Mouse (Mus musculus) kidney, embryonic 14.5 days (tissue): ENCODE results near the gene Prepl. TPM values are rescaled to one million over a fixed set of nuclear protein-coding genes. Genes with fewer than 3 reads are reported as not detected.

Experiments used
- ATAC-seq: fragments of 200-750 bp; cut with Nextera tagmentation; 2 replicates; pipeline ENCODE4 v1.8.0; 2017; ENCODE audit warnings: moderate number of reproducible peaks, mild to moderate bottlenecking, moderate TSS enrichment, moderate library complexity; ENCODE audit not compliant: low FRiP score, low TSS enrichment
- H3K27ac ChIP-seq: fragments of 300-500 bp; sonication (generic); 2 replicates; pipeline ENCODE4 v1.5.1; 2014; ENCODE audit warnings: low read depth, mild to moderate bottlenecking, low read length, moderate library complexity, mixed read lengths
- H3K27me3 ChIP-seq: fragments of 300-500 bp; sonication (generic); 2 replicates; pipeline ENCODE4 v1.6.1; 2014; ENCODE audit warnings: mild to moderate bottlenecking, low read length; ENCODE audit not compliant: control insufficient read depth, insufficient read depth
- H3K36me3 ChIP-seq: fragments of 300-500 bp; sonication (generic); 2 replicates; pipeline ENCODE4 v1.6.1; 2014; ENCODE audit warnings: low read length, mixed read lengths; ENCODE audit not compliant: control insufficient read depth, insufficient read depth
- H3K4me1 ChIP-seq: fragments of 300-500 bp; sonication (generic); 2 replicates; pipeline ENCODE4 v1.6.1; 2014; ENCODE audit warnings: low read length, mixed read lengths; ENCODE audit not compliant: control insufficient read depth, insufficient read depth
- H3K4me2 ChIP-seq: fragments of 300-500 bp; sonication (generic); replicated peaks from 2 replicates; pipeline ENCODE4 v1.6.1; 2014; ENCODE audit warnings: low read depth, mild to moderate bottlenecking, low read length
- H3K4me3 ChIP-seq: fragments of 300-500 bp; sonication (generic); 2 replicates; pipeline ENCODE4 v1.5.1; 2014; ENCODE audit warnings: mild to moderate bottlenecking, low read length
- H3K9ac ChIP-seq: fragments of 300-500 bp; sonication (generic); 2 replicates; pipeline ENCODE4 v1.6.1; 2014; ENCODE audit warnings: low read depth, mild to moderate bottlenecking, low read length, moderate library complexity
- H3K9me3 ChIP-seq: fragments of 300-500 bp; sonication (generic); 2 replicates; pipeline ENCODE4 v1.6.1; 2016; ENCODE audit warnings: low read length; ENCODE audit not compliant: control insufficient read depth
- WGBS: fragments of 180-500 bp; shearing (Covaris S2); extraction: QIAGEN DNeasy Blood & Tissue Kit; methylation state at CpG from one replicate; pipeline ENCODE4 v1.1.7; 2014; 5-methylcytosine and 5-hydroxymethylcytosine counted together
- polyA plus RNA-seq: library from polyadenylated mRNA; unstranded; fragments of >200 nt; fragmentation: Nextera tagmentation; extraction: Ambion mirVana; gene quantifications from 2 replicates; pipeline ENCODE4 v1.2.1, GENCODE M21; 2014

Prepl gene
- polyA plus RNA-seq, 1 experiment from 2014 or later, result 35.6 TPM

- WGBS, result 98% methylated on average over 3 of the region's 3 CpGs
- Histone ChIP-seq H3K4me2 (no peak overlapping the region), H3K9me3 (no peaks in the 10 kb centered on the region), H3K4me3 (no peak overlapping the region), H3K4me1 (no peaks in the 10 kb centered on the region), H3K9ac (no peak overlapping the region), H3K27ac (no peak overlapping the region), H3K27me3 (no peaks in the 10 kb centered on the region), H3K36me3 (peaks cover 33% of the 10 kb centered on the region)
- no peak for ATAC-seq
Observed at GRCm38 (mm10) chr17:85079276-85079675, 10.8 kb downstream of the Prepl start.

- 93% methylated on average over 4 of the region's 4 CpGs for WGBS
- Histone ChIP-seq H3K4me2 (no peak overlapping the region), H3K9me3 (no peaks in the 10 kb centered on the region), H3K27ac (no peak overlapping the region), H3K4me1 (no peaks in the 10 kb centered on the region), H3K9ac (no peak overlapping the region), H3K27me3 (no peaks in the 10 kb centered on the region), H3K4me3 (no peak overlapping the region), H3K36me3 (peaks cover 47% of the 10 kb centered on the region)
- no peak for ATAC-seq
Observed at GRCm38 (mm10) chr17:85074083-85074482, 16.0 kb downstream of the Prepl start.

- Histone ChIP-seq H3K36me3 (peaks cover 43% of the 10 kb centered on the region), H3K27me3 (no peaks in the 10 kb centered on the region), H3K9ac (no peak overlapping the region), H3K9me3 (no peaks in the 10 kb centered on the region), H3K4me3 (no peak overlapping the region), H3K4me1 (no peaks in the 10 kb centered on the region), H3K27ac (no peak overlapping the region), H3K4me2 (no peak overlapping the region)
- no peak for ATAC-seq
- 71% methylated on average over 7 of the region's 7 CpGs for WGBS
Observed at GRCm38 (mm10) chr17:85073214-85073613, 16.8 kb downstream of the Prepl start.

- Histone ChIP-seq H3K4me2 (no peak overlapping the region), H3K36me3 (peaks cover 45% of the 10 kb centered on the region), H3K4me3 (no peak overlapping the region), H3K9ac (no peak overlapping the region), H3K9me3 (no peaks in the 10 kb centered on the region), H3K27ac (no peak overlapping the region), H3K4me1 (no peaks in the 10 kb centered on the region), H3K27me3 (no peaks in the 10 kb centered on the region)
- ATAC-seq, result no peak
- 67% methylated on average over 11 of the region's 11 CpGs for WGBS
Observed at GRCm38 (mm10) chr17:85072383-85072782, 17.7 kb downstream of the Prepl start.

GRCm38 (mm10) chr17:85071088-85071775, 18.8 kb downstream of the Prepl start:
- 92% methylated on average over 8 of the region's 8 CpGs for WGBS
- no peak for ATAC-seq
- Histone ChIP-seq H3K9ac (no peak overlapping the region), H3K4me2 (no peak overlapping the region), H3K27ac (no peak overlapping the region), H3K4me3 (no peak overlapping the region), H3K36me3 (peaks cover 47% of the 10 kb centered on the region), H3K9me3 (no peaks in the 10 kb centered on the region), H3K27me3 (no peaks in the 10 kb centered on the region), H3K4me1 (no peaks in the 10 kb centered on the region)

GRCm38 (mm10) chr17:85070658-85071057, 19.4 kb downstream of the Prepl start:
- no peak overlapping the region for H3K27ac ChIP-seq
- peaks cover 47% of the 10 kb centered on the region for H3K36me3 ChIP-seq
- H3K9ac ChIP-seq, result no peak overlapping the region
- no peaks in the 10 kb centered on the region for H3K27me3 ChIP-seq
- no peak overlapping the region for H3K4me2 ChIP-seq
- no peak for ATAC-seq
- no peaks in the 10 kb centered on the region for H3K9me3 ChIP-seq
- 74% methylated on average over 6 of the region's 6 CpGs for WGBS
- H3K4me1 ChIP-seq, result no peaks in the 10 kb centered on the region
- H3K4me3 ChIP-seq, result no peak overlapping the region

GRCm38 (mm10) chr17:85067331-85067730, 22.7 kb downstream of the Prepl start:
- WGBS, result 92% methylated on average over 7 of the region's 7 CpGs
- no peak overlapping the region for H3K27ac ChIP-seq
- no peak overlapping the region for H3K4me2 ChIP-seq
- no peaks in the 10 kb centered on the region for H3K9me3 ChIP-seq
- no peaks in the 10 kb centered on the region for H3K4me1 ChIP-seq
- H3K9ac ChIP-seq, result no peak overlapping the region
- H3K36me3 ChIP-seq, result peaks cover 68% of the 10 kb centered on the region
- H3K27me3 ChIP-seq, result no peaks in the 10 kb centered on the region
- H3K4me3 ChIP-seq, result no peak overlapping the region
- ATAC-seq, result no peak

- H3K4me3 ChIP-seq, result no peak overlapping the region
- no peaks in the 10 kb centered on the region for H3K9me3 ChIP-seq
- no peaks in the 10 kb centered on the region for H3K4me1 ChIP-seq
- no peak overlapping the region for H3K9ac ChIP-seq
- no peak overlapping the region for H3K4me2 ChIP-seq
- H3K36me3 ChIP-seq, result peaks cover 49% of the 10 kb centered on the region
- no peak overlapping the region for H3K27ac ChIP-seq
- no peaks in the 10 kb centered on the region for H3K27me3 ChIP-seq
- no peak for ATAC-seq
- 91% methylated on average over 7 of the region's 7 CpGs for WGBS
Observed at GRCm38 (mm10) chr17:85063560-85063959, 26.5 kb downstream of the Prepl start.

- Histone ChIP-seq H3K9me3 (no peaks in the 10 kb centered on the region), H3K4me2 (no peak overlapping the region), H3K27me3 (no peaks in the 10 kb centered on the region), H3K9ac (no peak overlapping the region), H3K36me3 (peaks cover 14% of the 10 kb centered on the region; the same call in 1 of the 2 replicates), H3K4me1 (no peaks in the 10 kb centered on the region), H3K4me3 (no peak overlapping the region), H3K27ac (no peak overlapping the region)
- WGBS, result 93% methylated on average over 6 of the region's 6 CpGs
- no peak for ATAC-seq
Observed at GRCm38 (mm10) chr17:85059136-85059535, 30.9 kb downstream of the Prepl start.
